Mouse (Mus musculus) forebrain, embryonic 14.5 days (tissue): ENCODE results near the gene Gmnc. TPM values are rescaled to one million over a fixed set of nuclear protein-coding genes. Genes with fewer than 3 reads are reported as not detected.

Source experiments
- ATAC-seq: fragments of 200-750 bp; cut with Nextera tagmentation; 2 replicates; pipeline ENCODE4 v1.8.0; 2017; ENCODE audit warnings: mild to moderate bottlenecking, moderate library complexity
- DNase-seq: peaks from one replicate; pipeline ENCODE4 v3.0.0-alpha.2; 2015; ENCODE audit warnings: low spot score
- H3K27ac ChIP-seq: fragments of 300-500 bp; sonication (generic); 2 replicates; pipeline ENCODE4 v1.5.1; 2014; ENCODE audit warnings: low read depth, mild to moderate bottlenecking, control low read depth, low read length, moderate library complexity
- H3K27me3 ChIP-seq: fragments of 300-500 bp; sonication (generic); replicated peaks from 2 replicates; pipeline ENCODE4 v1.6.1; 2014; ENCODE audit warnings: low read length, control low read depth, mixed read lengths; ENCODE audit not compliant: control insufficient read depth, insufficient read depth
- H3K36me3 ChIP-seq: fragments of 300-500 bp; sonication (generic); 2 replicates; pipeline ENCODE4 v1.6.1; 2014; ENCODE audit warnings: low read length, control low read depth; ENCODE audit not compliant: control insufficient read depth, insufficient read depth
- H3K4me1 ChIP-seq: fragments of 300-500 bp; sonication (generic); 2 replicates; pipeline ENCODE4 v1.6.1; 2014; ENCODE audit warnings: antibody characterized with exemption, low read length, control low read depth; ENCODE audit not compliant: control insufficient read depth, insufficient read depth
- H3K4me2 ChIP-seq: fragments of 300-500 bp; sonication (generic); 2 replicates; pipeline ENCODE4 v1.6.1; 2014; ENCODE audit warnings: mild to moderate bottlenecking, control low read depth, low read length
- H3K4me3 ChIP-seq: fragments of 300-500 bp; sonication (generic); 2 replicates; pipeline ENCODE4 v1.5.1; 2014; ENCODE audit warnings: low read depth, low read length, control low read depth
- H3K9ac ChIP-seq: fragments of 300-500 bp; sonication (generic); 2 replicates; pipeline ENCODE4 v1.6.1; 2014; ENCODE audit warnings: mild to moderate bottlenecking, low read length, control low read depth, moderate library complexity
- H3K9me3 ChIP-seq: fragments of 300-500 bp; sonication (generic); replicated peaks from 2 replicates; pipeline ENCODE4 v1.6.1; 2016; ENCODE audit warnings: low read length, control low read depth, mixed read lengths; ENCODE audit not compliant: control insufficient read depth
- WGBS: fragments of 180-500 bp; shearing (Covaris S2); extraction: QIAGEN DNeasy Blood & Tissue Kit; methylation state at CpG from one replicate; pipeline ENCODE4 v1.1.7; 2014; 5-methylcytosine and 5-hydroxymethylcytosine counted together
- polyA plus RNA-seq: library from polyadenylated mRNA; unstranded; fragments of >200 nt; fragmentation: Nextera tagmentation; extraction: Ambion mirVana; gene quantifications from 2 replicates; pipeline ENCODE4 v1.2.1, GENCODE M21; 2014

The Gmnc gene
- polyA plus RNA-seq, 1 experiment from 2014 or later, result 0.47 TPM

- no peak overlapping the region for H3K9ac ChIP-seq
- no peak overlapping the region for H3K27ac ChIP-seq
- H3K36me3 ChIP-seq, result no peaks in the 10 kb centered on the region
- DNase-seq (no peak), ATAC-seq (no peak)
- H3K4me3 ChIP-seq, result no peak overlapping the region
- H3K9me3 ChIP-seq, result no peaks in the 10 kb centered on the region
- H3K4me2 ChIP-seq, result no peak overlapping the region
- no peaks in the 10 kb centered on the region for H3K27me3 ChIP-seq
- H3K4me1 ChIP-seq, result no peaks in the 10 kb centered on the region
- WGBS, result 96% methylated on average over 1 of the region's 1 CpGs
Observed at GRCm38 (mm10) chr16:26988188-26988587, 3.3 kb downstream of the Gmnc start.

DNA sequence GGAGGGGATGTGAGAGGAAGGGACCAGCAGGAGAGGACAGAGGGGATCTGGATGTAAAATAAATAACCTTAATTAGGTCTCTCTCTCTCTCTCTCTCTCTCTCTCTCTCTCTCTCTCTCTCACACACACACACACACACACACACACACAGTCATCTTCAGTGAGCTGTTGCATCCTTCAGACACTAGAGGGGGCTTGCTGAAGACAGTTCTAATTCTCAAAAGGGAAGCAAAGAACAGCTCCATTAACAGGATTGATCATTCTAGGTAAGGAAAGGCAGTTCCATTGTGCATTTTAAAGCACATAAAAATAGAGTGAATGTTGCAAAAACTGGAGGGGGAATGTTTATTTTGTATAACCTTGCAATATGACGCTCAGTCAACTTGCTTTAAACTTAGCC, 5.7 kb downstream of the Gmnc start:
- 85% methylated on average over 1 of the region's 1 CpGs for WGBS
- no peak for DNase-seq
- no peaks in the 10 kb centered on the region for H3K36me3 ChIP-seq
- no peak overlapping the region for H3K4me3 ChIP-seq
- ATAC-seq, result no peak
- no peak overlapping the region for H3K9ac ChIP-seq
- H3K27ac ChIP-seq, result no peak overlapping the region
- H3K27me3 ChIP-seq, result no peaks in the 10 kb centered on the region
- H3K9me3 ChIP-seq, result no peaks in the 10 kb centered on the region
- H3K4me2 ChIP-seq, result no peak overlapping the region
- no peaks in the 10 kb centered on the region for H3K4me1 ChIP-seq

- 33% methylated on average over 3 of the region's 3 CpGs for WGBS
- ATAC-seq (no peak), DNase-seq (peak; percentile 37)
Observed at GRCm38 (mm10) chr16:26982112-26982511, 9.3 kb downstream of the Gmnc start.

DNA sequence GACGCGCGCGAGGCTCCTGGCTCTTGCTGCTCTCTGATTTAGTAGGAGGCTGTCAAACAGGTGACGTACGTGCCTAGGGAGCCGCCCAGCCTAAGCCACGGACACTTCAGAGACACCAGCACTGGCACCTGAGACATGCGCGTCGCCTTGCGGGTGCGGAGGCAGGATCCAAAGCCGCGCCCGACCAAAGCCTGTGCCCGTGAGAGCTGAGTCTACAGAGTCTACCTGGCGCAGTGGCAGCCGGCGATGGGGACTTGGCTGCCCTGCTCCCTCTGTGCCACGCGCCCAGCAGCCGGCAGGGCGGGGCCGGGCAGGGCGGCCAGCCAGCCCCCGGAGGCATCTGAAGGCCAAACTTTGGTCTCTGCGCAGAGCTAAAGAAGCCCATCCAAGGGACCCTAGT, 23.5 kb downstream of the Gmnc start:
- ATAC-seq (peak; percentile 76), DNase-seq (peak; percentile 35)
- no peaks in the 10 kb centered on the region for H3K9me3 ChIP-seq
- WGBS, result 1% methylated on average over 28 of the region's 28 CpGs
- H3K27ac ChIP-seq, result no peak overlapping the region
- peak overlapping the region; percentile 30 for H3K4me3 ChIP-seq
- H3K9ac ChIP-seq, result peak overlapping the region; percentile 41; the same call in 1 of the 2 replicates
- H3K36me3 ChIP-seq, result no peaks in the 10 kb centered on the region
- H3K27me3 ChIP-seq, result no peaks in the 10 kb centered on the region; the same call in 1 of the 2 replicates
- H3K4me2 ChIP-seq, result peak overlapping the region; percentile 59
- H3K4me1 ChIP-seq, result 0 out of 2 replicates have a peak, but pooled peaks cover 3% of the 10 kb centered on the region

More at GRCm38 (mm10) chr16:26982112-26982511, 9.3 kb downstream of the Gmnc start:
- no peak overlapping the region for H3K9ac ChIP-seq
- H3K27me3 ChIP-seq, result no peaks in the 10 kb centered on the region
- H3K36me3 ChIP-seq, result no peaks in the 10 kb centered on the region
- no peak overlapping the region for H3K4me3 ChIP-seq
- H3K4me1 ChIP-seq, result no peaks in the 10 kb centered on the region
- H3K9me3 ChIP-seq, result no peaks in the 10 kb centered on the region
- H3K27ac ChIP-seq, result no peak overlapping the region
- no peak overlapping the region for H3K4me2 ChIP-seq

GRCm38 (mm10) chr16:26966830-26967229, 24.6 kb downstream of the Gmnc start:
- Histone ChIP-seq H3K4me2 (no peak overlapping the region), H3K4me3 (no peak overlapping the region), H3K4me1 (0 out of 2 replicates have a peak, but pooled peaks cover 3% of the 10 kb centered on the region), H3K27me3 (no peaks in the 10 kb centered on the region; the same call in 1 of the 2 replicates), H3K9me3 (no peaks in the 10 kb centered on the region), H3K27ac (no peak overlapping the region), H3K9ac (no peak overlapping the region), H3K36me3 (no peaks in the 10 kb centered on the region)
- WGBS, result 95% methylated on average over 2 of the region's 2 CpGs
- no peak for DNase-seq
- ATAC-seq, result no peak

DNA sequence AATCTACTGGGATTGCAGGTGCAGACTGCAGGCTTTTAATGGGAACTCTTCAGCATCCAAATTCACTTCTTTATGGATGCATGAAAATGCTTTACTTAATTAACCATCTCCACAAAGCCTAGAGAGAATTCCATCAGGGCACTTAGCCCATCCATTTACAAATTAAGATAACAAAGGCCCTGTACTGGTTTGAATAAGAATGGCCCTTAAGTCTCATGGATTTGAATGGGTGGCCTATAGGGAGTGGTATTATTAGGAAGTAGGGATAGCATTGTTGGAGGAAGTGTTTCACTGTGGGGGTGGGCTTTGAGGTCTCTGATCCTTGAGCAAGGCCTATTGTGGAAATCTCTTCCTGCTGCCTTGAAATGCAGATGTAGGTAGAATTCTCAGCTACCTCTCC, 29.5 kb downstream of the Gmnc start:
- Histone ChIP-seq H3K9ac (no peak overlapping the region), H3K4me2 (no peak overlapping the region)
- no peak for ATAC-seq

GRCm38 (mm10) chr16:26951601-26952000, 39.9 kb downstream of the Gmnc start:
- Histone ChIP-seq H3K36me3 (no peaks in the 10 kb centered on the region), H3K27me3 (no peaks in the 10 kb centered on the region), H3K9ac (no peak overlapping the region), H3K27ac (no peak overlapping the region), H3K9me3 (no peaks in the 10 kb centered on the region), H3K4me1 (no peaks in the 10 kb centered on the region), H3K4me3 (no peak overlapping the region), H3K4me2 (no peak overlapping the region)
- 81% methylated on average over 3 of the region's 3 CpGs for WGBS
- DNase-seq (no peak), ATAC-seq (no peak)

More for the DNA sequence above, 29.5 kb downstream of the Gmnc start:
- no peak overlapping the region for H3K27ac ChIP-seq
- no peak overlapping the region for H3K4me3 ChIP-seq
- no peak for DNase-seq
- H3K4me1 ChIP-seq, result no peaks in the 10 kb centered on the region
- H3K9me3 ChIP-seq, result no peaks in the 10 kb centered on the region
- no peaks in the 10 kb centered on the region for H3K36me3 ChIP-seq
- no peaks in the 10 kb centered on the region for H3K27me3 ChIP-seq

DNA sequence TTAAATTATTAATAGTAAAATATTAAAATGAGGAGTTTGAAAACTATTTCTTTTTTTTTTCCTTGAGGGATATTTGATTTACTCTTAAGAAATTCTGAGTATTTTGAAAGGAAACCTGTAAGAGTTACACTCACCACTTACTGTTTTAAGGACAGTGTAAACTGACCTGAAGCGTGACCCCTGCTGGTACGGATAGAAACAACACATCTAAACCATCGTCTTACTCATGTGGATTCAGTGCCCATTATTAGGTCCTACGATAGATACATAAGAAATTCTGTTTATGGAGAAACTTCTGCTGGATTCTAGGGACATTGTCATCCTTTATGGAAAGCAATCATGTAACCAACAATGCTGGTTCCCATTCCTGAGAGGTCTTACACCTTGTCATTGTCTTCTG, 41.2 kb downstream of the Gmnc start:
- no peak for DNase-seq
- WGBS, result 53% methylated on average over 4 of the region's 4 CpGs

GRCm38 (mm10) chr16:26903968-26904367, 87.5 kb downstream of the Gmnc start:
- DNase-seq (peak; percentile 55), ATAC-seq (no peak)
- no peak overlapping the region for H3K9ac ChIP-seq
- no peaks in the 10 kb centered on the region for H3K9me3 ChIP-seq
- no peaks in the 10 kb centered on the region for H3K36me3 ChIP-seq
- WGBS, result 85% methylated on average over 1 of the region's 1 CpGs
- no peak overlapping the region for H3K4me2 ChIP-seq
- no peaks in the 10 kb centered on the region for H3K4me1 ChIP-seq
- H3K27me3 ChIP-seq, result no peaks in the 10 kb centered on the region
- H3K4me3 ChIP-seq, result no peak overlapping the region
- no peak overlapping the region for H3K27ac ChIP-seq

More for the DNA sequence above, 41.2 kb downstream of the Gmnc start:
- Histone ChIP-seq H3K4me3 (no peak overlapping the region), H3K4me1 (no peaks in the 10 kb centered on the region), H3K36me3 (no peaks in the 10 kb centered on the region), H3K4me2 (no peak overlapping the region), H3K9me3 (no peaks in the 10 kb centered on the region), H3K9ac (no peak overlapping the region), H3K27me3 (no peaks in the 10 kb centered on the region), H3K27ac (no peak overlapping the region)
- ATAC-seq, result no peak
